Mouse (Mus musculus) limb, embryonic 13.5 days (tissue): Measurements from ENCODE around the gene Ric8a. TPM values are rescaled to one million over a fixed set of nuclear protein-coding genes. Genes with fewer than 3 reads are reported as not detected.
A peak's percentile ranks its signal among the peaks of the same experiment; 100 is the strongest.

Experiments
- ATAC-seq: fragments of 200-750 bp; cut with Nextera tagmentation; 2 replicates; pipeline ENCODE4 v1.8.0; 2017; ENCODE audit warnings: low read depth, moderate number of reproducible peaks, moderate TSS enrichment; ENCODE audit not compliant: low FRiP score
- H3K27ac ChIP-seq: fragments of 300-500 bp; sonication (generic); 2 replicates; pipeline ENCODE4 v1.5.1; 2015; ENCODE audit warnings: inconsistent platforms, mild to moderate bottlenecking, moderate library complexity
- H3K27me3 ChIP-seq: fragments of 300-500 bp; sonication (generic); 2 replicates; pipeline ENCODE4 v1.6.1; 2015; ENCODE audit warnings: mild to moderate bottlenecking, inconsistent platforms
- H3K36me3 ChIP-seq: fragments of 300-500 bp; sonication (generic); 2 replicates; pipeline ENCODE4 v1.6.1; 2015; ENCODE audit warnings: inconsistent platforms, mild to moderate bottlenecking, moderate library complexity
- H3K4me1 ChIP-seq: fragments of 300-500 bp; sonication (generic); 2 replicates; pipeline ENCODE4 v1.6.1; 2015; ENCODE audit warnings: inconsistent platforms
- H3K4me2 ChIP-seq: fragments of 300-500 bp; sonication (generic); replicated peaks from 2 replicates; pipeline ENCODE4 v1.6.1; 2015; ENCODE audit warnings: inconsistent platforms, mild to moderate bottlenecking, moderate library complexity
- H3K4me3 ChIP-seq: fragments of 300-500 bp; sonication (generic); 2 replicates; pipeline ENCODE4 v1.5.1; 2015; ENCODE audit warnings: moderate library complexity, mild to moderate bottlenecking, inconsistent platforms
- H3K9ac ChIP-seq: fragments of 300-500 bp; sonication (generic); 2 replicates; pipeline ENCODE4 v1.6.1; 2015; ENCODE audit warnings: mild to moderate bottlenecking, inconsistent platforms
- H3K9me3 ChIP-seq: fragments of 300-500 bp; sonication (generic); 2 replicates; pipeline ENCODE4 v1.6.1; 2016; ENCODE audit warnings: inconsistent platforms
- WGBS: fragments of 180-500 bp; shearing (Covaris S2); methylation state at CpG from one replicate; pipeline ENCODE4 v1.1.7; 2015; 5-methylcytosine and 5-hydroxymethylcytosine counted together
- polyA plus RNA-seq: library from polyadenylated mRNA; unstranded; fragments of >200 nt; fragmentation: Nextera tagmentation; extraction: Ambion mirVana; gene quantifications from 2 replicates; pipeline ENCODE4 v1.2.1, GENCODE M21; 2015

Ric8a gene
- polyA plus RNA-seq, 1 experiment from 2014 or later: 73.1 TPM

DNA sequence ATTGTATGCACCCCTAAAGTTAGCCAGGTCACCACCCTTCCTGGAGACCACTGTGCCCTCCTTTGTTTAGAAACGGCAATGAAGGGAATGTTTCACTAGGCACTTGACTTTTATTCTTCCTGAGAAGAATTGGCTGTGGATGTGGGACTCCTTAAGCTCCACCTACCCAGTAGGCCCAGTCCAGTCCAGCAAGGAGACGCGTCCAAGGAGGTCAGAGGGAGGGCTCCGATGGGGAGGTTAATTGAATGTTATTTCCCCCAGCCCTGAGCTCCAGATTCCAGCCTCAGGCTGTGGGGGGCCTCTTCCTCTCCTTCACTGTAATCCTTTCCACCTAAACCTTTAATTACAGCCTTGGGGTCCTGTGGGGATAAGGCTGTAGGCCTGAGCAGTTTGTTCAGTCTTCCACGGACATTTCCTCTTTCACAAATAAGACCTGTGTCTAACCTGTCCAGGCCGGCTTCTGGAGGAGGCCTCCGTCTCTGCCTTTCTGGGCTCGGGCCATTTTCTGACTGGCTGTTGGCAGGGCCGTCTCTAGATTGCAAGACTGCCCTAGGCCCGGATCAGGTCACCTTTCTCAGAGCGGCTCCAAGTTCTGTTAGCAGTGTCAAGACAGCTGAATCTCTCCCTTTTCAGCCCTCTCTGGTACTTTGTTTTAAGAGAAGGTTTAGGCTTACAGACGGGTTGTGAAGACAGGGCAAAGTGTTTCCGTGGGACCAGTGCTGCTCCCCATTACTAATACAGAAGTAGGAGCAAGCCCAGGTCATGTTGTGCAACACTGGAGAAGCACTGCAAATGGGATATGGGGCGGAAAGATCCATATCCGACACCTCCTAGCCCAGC is 45.5 kb downstream of the Ric8a start:
- no peaks in the 10 kb centered on the region for H3K27me3 ChIP-seq
- H3K9me3 ChIP-seq: no peaks in the 10 kb centered on the region
- H3K4me2 ChIP-seq: no peak overlapping the region
- H3K4me3 ChIP-seq: no peak overlapping the region
- no peak for ATAC-seq
- 57% methylated on average over 15 of the region's 15 CpGs for WGBS
- peaks cover 10% of the 10 kb centered on the region; the same call in 1 of the 2 replicates for H3K4me1 ChIP-seq
- H3K9ac ChIP-seq: peak overlapping the region; percentile 31; the same call in 1 of the 2 replicates
- H3K27ac ChIP-seq: no peak overlapping the region
- H3K36me3 ChIP-seq: peaks cover 22% of the 10 kb centered on the region

DNA sequence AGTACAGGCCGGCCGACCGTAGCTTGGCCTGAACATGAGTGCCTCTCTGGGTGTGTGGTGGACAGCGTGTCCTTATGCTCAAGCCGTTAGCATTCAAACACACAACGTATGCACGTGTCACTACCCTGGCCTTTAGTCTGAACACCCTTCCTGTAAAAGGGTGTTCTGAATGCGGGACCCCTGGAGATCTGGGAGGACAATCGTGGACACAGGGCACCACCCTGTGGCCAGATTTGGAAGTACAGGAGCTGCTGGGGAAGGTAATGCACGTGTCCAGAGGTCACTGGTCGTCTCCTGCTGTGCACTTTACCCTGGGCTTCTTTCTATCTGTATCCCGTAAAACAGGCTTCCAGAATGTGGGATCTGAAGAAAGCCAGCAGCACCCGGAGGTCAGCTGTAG is 46.5 kb downstream of the Ric8a start:
- peak; percentile 49; the same call in 1 of the 2 replicates for ATAC-seq

DNA sequence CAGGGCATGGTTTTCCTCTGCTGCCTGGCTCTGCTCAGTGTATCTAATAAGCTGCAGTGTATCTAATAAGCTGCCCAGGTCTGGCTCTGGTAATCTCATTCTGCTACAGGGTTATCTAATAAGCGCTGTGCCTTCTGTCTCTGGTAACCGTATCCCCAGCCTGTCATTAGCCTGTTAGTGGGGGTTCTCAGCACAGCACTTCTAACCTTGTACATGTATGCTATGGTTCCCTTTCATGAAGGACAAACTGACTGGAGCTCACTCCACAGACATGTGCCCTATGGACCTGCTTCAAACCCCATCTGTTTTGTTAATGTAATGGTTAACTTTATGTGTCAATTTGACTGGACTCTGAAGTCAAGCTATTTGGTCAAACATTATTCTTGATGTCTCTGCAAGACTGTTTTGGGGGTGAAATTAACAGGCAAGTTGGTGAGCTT is 48.9 kb downstream of the Ric8a start:
- no peaks in the 10 kb centered on the region for H3K9me3 ChIP-seq
- H3K9ac ChIP-seq: no peak overlapping the region
- H3K4me2 ChIP-seq: no peak overlapping the region
- no peak for ATAC-seq
- 76% methylated on average over 2 of the region's 2 CpGs for WGBS
- peaks cover 13% of the 10 kb centered on the region for H3K4me1 ChIP-seq
- H3K4me3 ChIP-seq: no peak overlapping the region
- H3K36me3 ChIP-seq: no peaks in the 10 kb centered on the region
- no peaks in the 10 kb centered on the region for H3K27me3 ChIP-seq
- no peak overlapping the region for H3K27ac ChIP-seq

More for the DNA sequence above, 46.5 kb downstream of the Ric8a start:
- Histone ChIP-seq H3K27ac (no peak overlapping the region), H3K4me3 (no peak overlapping the region), H3K36me3 (peaks cover 13% of the 10 kb centered on the region), H3K4me1 (peaks cover 10% of the 10 kb centered on the region; the same call in 1 of the 2 replicates), H3K4me2 (no peak overlapping the region), H3K9ac (peak overlapping the region; percentile 53; the same call in 1 of the 2 replicates), H3K27me3 (no peaks in the 10 kb centered on the region), H3K9me3 (no peaks in the 10 kb centered on the region)
- 25% methylated on average over 13 of the region's 13 CpGs for WGBS

DNA sequence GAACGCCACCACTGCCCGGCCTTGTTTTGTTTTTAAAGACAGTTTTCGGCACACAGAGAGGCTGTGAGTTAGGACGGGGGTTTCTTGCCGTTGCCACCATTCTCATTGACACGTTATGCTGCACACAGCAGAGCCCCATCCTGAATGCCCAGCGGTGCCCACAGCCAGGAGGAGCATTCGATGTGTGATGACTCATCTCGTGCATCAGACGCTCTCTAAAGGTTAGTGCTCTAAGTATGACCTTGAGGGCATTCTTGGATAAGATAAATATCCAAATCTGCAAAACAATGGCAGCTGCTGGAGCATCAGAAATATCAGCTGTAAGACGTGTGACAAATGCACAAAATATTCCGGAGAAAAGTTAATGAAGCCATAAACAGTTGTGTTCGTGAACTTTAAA is 50.4 kb downstream of the Ric8a start:
- Histone ChIP-seq H3K4me1 (peaks cover 9% of the 10 kb centered on the region), H3K9ac (no peak overlapping the region), H3K27me3 (no peaks in the 10 kb centered on the region), H3K27ac (no peak overlapping the region), H3K36me3 (no peaks in the 10 kb centered on the region), H3K9me3 (no peaks in the 10 kb centered on the region), H3K4me3 (no peak overlapping the region), H3K4me2 (no peak overlapping the region)
- WGBS: 85% methylated on average over 13 of the region's 13 CpGs
- no peak for ATAC-seq

DNA sequence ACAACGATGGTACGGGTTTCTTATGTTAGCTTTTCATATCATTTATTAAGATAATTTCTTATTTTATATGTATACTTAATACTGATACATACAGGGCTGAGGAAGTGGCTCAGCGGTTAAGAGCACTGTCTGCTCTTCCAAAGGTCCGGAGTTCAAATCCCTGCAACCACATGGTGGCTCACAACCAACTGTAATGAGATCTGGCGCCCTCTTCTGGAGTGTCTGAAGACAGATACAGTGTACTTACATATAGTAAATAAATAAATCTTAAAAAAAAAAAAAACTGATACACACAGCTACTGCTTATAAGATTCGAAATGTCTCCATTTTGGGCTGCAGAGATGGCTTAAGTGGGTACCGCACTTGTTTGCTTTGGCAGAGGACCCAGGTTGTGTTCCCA is 50.9 kb downstream of the Ric8a start:
- peaks cover 9% of the 10 kb centered on the region for H3K4me1 ChIP-seq
- ATAC-seq: no peak
- H3K4me2 ChIP-seq: no peak overlapping the region
- 85% methylated on average over 7 of the region's 7 CpGs for WGBS
- H3K9ac ChIP-seq: no peak overlapping the region
- no peaks in the 10 kb centered on the region for H3K9me3 ChIP-seq
- H3K36me3 ChIP-seq: no peaks in the 10 kb centered on the region
- no peaks in the 10 kb centered on the region for H3K27me3 ChIP-seq
- no peak overlapping the region for H3K4me3 ChIP-seq
- no peak overlapping the region for H3K27ac ChIP-seq

DNA sequence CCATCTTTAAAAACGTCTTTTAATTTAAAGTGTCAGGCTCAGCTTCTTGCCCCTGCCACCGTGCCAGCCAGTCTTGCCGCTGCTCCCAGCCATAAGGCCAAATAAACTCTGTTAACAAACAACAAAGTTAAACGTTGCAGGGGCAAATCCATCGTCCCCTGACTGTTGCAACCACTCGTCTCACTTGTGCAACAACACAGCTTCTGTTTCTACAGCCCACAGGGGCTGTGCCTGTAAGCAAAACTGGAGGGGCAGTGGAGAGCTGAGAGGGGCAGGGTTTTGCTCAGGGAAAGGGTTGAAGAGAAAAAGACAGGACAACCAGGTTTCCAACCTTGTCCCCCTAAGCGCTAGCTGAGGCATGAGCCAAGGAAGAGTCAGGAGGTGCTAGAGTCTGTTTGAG is 51.4 kb downstream of the Ric8a start:
- Histone ChIP-seq H3K27me3 (no peaks in the 10 kb centered on the region), H3K9me3 (no peaks in the 10 kb centered on the region), H3K4me3 (peak overlapping the region; percentile 44; the same call in 1 of the 2 replicates), H3K4me1 (peaks cover 7% of the 10 kb centered on the region), H3K9ac (no peak overlapping the region), H3K36me3 (no peaks in the 10 kb centered on the region), H3K4me2 (peak overlapping the region; percentile 75), H3K27ac (no peak overlapping the region)
- WGBS: 48% methylated on average over 7 of the region's 7 CpGs
- no peak for ATAC-seq

DNA sequence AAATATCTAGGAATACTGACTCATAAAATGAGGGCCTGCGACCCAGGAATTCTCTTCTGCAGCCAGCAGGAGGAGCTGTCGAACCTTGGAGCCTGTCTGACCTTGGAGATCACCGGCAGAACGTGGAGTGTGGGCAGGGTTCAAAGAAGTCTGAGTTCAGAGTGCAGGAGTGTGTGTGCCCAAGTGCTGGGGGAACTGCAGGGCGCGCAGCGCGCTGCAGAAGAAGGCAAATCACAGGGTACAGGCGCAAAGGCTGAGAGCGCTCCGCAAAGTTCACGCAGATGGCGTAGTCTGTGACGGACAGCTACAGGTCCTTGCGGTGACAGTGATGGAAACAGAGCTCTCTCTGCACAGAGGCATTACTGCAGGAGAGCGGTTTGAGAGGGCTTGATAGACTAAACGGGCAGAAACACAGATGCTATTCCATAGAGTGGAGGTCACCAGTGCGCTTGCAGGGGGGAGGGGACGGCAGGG is 51.9 kb downstream of the Ric8a start:
- Histone ChIP-seq H3K9ac (peak overlapping the region; percentile 57), H3K4me1 (peaks cover 3% of the 10 kb centered on the region), H3K4me3 (peak overlapping the region; percentile 44), H3K4me2 (peak overlapping the region; percentile 75), H3K27me3 (no peaks in the 10 kb centered on the region), H3K36me3 (no peaks in the 10 kb centered on the region), H3K9me3 (no peaks in the 10 kb centered on the region), H3K27ac (no peak overlapping the region)
- 1% methylated on average over 19 of the region's 19 CpGs for WGBS
- peak; percentile 70; the same call in 1 of the 2 replicates for ATAC-seq

DNA sequence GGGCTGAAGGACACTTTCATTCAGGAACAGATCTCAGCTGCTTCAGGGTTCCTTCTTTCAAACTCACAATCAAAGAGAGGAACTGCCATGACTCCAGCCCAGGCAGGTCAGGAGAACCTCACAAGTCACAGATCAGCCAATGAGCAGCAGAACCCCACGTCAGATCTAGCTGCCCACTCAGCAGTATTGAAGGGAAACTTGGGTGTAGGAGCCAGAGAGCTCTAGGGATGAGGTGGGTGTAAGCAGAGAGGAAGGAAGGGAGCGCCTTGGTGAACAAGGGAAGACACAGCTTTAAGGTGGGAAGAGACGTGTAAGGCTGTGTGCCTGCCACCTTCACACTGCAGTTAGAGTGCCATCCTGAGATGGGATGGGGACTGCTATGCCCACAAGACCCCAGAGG is 55.5 kb downstream of the Ric8a start:
- H3K27me3 ChIP-seq: no peaks in the 10 kb centered on the region; the same call in 1 of the 2 replicates
- H3K4me1 ChIP-seq: peaks cover 3% of the 10 kb centered on the region
- H3K27ac ChIP-seq: no peak overlapping the region
- H3K9me3 ChIP-seq: no peaks in the 10 kb centered on the region
- no peaks in the 10 kb centered on the region for H3K36me3 ChIP-seq
- 72% methylated on average over 3 of the region's 3 CpGs for WGBS
- H3K4me2 ChIP-seq: no peak overlapping the region
- no peak for ATAC-seq
- H3K4me3 ChIP-seq: no peak overlapping the region
- no peak overlapping the region for H3K9ac ChIP-seq

DNA sequence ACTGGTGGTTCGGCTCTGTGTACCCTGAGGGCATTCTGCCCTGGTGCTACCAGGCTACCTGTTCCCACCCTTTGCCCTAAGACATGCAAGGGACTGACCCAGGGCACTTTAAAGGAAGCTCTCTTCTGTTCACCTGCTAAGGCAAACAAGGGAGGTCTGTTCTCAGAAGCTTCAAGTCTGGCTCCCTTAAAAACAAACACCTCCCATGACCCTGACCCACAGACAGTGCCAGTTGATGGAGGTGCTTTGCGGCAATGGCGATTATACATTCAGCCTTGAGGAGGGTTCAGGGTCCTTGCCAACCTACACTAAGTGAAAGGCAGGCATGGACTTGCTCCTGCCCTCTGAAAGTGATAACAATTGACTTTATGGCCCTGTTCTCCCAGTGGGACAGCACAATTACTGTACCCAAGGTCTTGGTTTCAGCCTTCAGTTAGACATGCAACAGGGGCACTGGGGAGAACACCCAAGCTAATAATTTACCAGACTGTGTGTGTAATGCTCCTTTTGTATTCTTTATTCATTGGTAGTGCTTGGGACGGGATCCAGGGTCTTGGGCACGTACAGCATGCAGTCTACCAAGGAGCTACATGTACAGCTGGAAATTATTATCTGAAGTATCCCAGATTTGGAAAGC is 56.2 kb downstream of the Ric8a start:
- no peaks in the 10 kb centered on the region for H3K36me3 ChIP-seq
- H3K4me2 ChIP-seq: no peak overlapping the region
- peaks cover under 1% of the 10 kb centered on the region; the same call in 1 of the 2 replicates for H3K27me3 ChIP-seq
- no peak for ATAC-seq
- no peak overlapping the region for H3K27ac ChIP-seq
- H3K4me3 ChIP-seq: no peak overlapping the region
- H3K9ac ChIP-seq: no peak overlapping the region
- H3K9me3 ChIP-seq: no peaks in the 10 kb centered on the region
- 61% methylated on average over 5 of the region's 5 CpGs for WGBS
- peaks cover 3% of the 10 kb centered on the region for H3K4me1 ChIP-seq

Other genes starting within 250 kb of the Ric8a start
- not detected in 2 replicates for gene Olfr61, start 228.0 kb upstream of the Ric8a start, polyA plus RNA-seq
- not detected in 2 replicates for gene Olfr53, start 210.5 kb upstream of the Ric8a start, polyA plus RNA-seq
- 0.03 TPM in 2 replicates for gene Olfr539, start 197.0 kb upstream of the Ric8a start, polyA plus RNA-seq
- 0.04 and 0.13 TPM in 2 replicates for gene Olfr45, start 175.0 kb upstream of the Ric8a start, polyA plus RNA-seq
- not detected in 2 replicates for gene Olfr541, start 159.7 kb upstream of the Ric8a start, polyA plus RNA-seq
- gene Cyp2e1, start 93.2 kb upstream of the Ric8a start, polyA plus RNA-seq: not detected in 2 replicates
- 0.67 and 1.1 TPM in 2 replicates for gene Syce1, start 69.1 kb upstream of the Ric8a start, polyA plus RNA-seq
- 2.7 and 3.0 TPM in 2 replicates for gene Zfp941, start 34.8 kb upstream of the Ric8a start, polyA plus RNA-seq
- gene Urah, start 21.9 kb upstream of the Ric8a start, polyA plus RNA-seq: 1.0 and 1.4 TPM in 2 replicates
- gene Scgb1c1, start 11.4 kb upstream of the Ric8a start, polyA plus RNA-seq: not detected in 2 replicates
- not detected in 2 replicates for gene Odf3, start 9.2 kb upstream of the Ric8a start, polyA plus RNA-seq
- gene Gm45785, start 626 bp upstream of the Ric8a start, polyA plus RNA-seq: not detected in 2 replicates
- 59.2 and 63.6 TPM in 2 replicates for gene Bet1l, start 620 bp downstream of the Ric8a start, polyA plus RNA-seq
- gene Psmd13, start 25.0 kb downstream of the Ric8a start, polyA plus RNA-seq: 251 and 252 TPM in 2 replicates
- 29.6 and 30.1 TPM in 2 replicates for gene Sirt3, start 25.4 kb downstream of the Ric8a start, polyA plus RNA-seq
- 9.3 and 10.0 TPM in 2 replicates for gene Cox8b, start 43.5 kb downstream of the Ric8a start, polyA plus RNA-seq
- 0.05 and 0.06 TPM in 2 replicates for gene Nlrp6, start 63.9 kb downstream of the Ric8a start, polyA plus RNA-seq
- 25.9 and 28.0 TPM in 2 replicates for gene Pgghg, start 84.4 kb downstream of the Ric8a start, polyA plus RNA-seq
- gene Ifitm5, start 93.3 kb downstream of the Ric8a start, polyA plus RNA-seq: 10.7 and 15.2 TPM in 2 replicates
- gene Gm45717, start 99.0 kb downstream of the Ric8a start, polyA plus RNA-seq: not detected in 2 replicates
- 1,181 and 1,271 TPM in 2 replicates for gene Ifitm2, start 99.0 kb downstream of the Ric8a start, polyA plus RNA-seq
- gene Ifitm1, start 110.3 kb downstream of the Ric8a start, polyA plus RNA-seq: 50.2 and 64.6 TPM in 2 replicates
- 121 and 130 TPM in 2 replicates for gene Ifitm3, start 153.8 kb downstream of the Ric8a start, polyA plus RNA-seq
- 0.31 TPM in 1 of 2 replicates, not detected in the other for gene Ifitm6, start 161.0 kb downstream of the Ric8a start, polyA plus RNA-seq
- not detected in 2 replicates for gene Gm17387, start 172.2 kb downstream of the Ric8a start, polyA plus RNA-seq
- 21.5 and 26.9 TPM in 2 replicates for gene B4galnt4, start 204.1 kb downstream of the Ric8a start, polyA plus RNA-seq
- gene Pkp3, start 221.3 kb downstream of the Ric8a start, polyA plus RNA-seq: 23.9 and 25.5 TPM in 2 replicates
- gene Sigirr, start 243.6 kb downstream of the Ric8a start, polyA plus RNA-seq: 2.7 and 3.1 TPM in 2 replicates